Mouse (Mus musculus) thymus, adult 2 months (tissue): ENCODE measurements around the gene Ins2. TPM values are rescaled to one million over a fixed set of nuclear protein-coding genes. Genes with fewer than 3 reads are reported as not detected.

ENCODE experiments used
- DNase-seq: peaks from one replicate; pipeline ENCODE4 v3.0.0; 2021
- H3K27ac ChIP-seq: fragments of 200-500 bp; 2 replicates; pipeline ENCODE4 v1.5.1; 2012; ENCODE audit warnings: low read length, control low read depth; ENCODE audit not compliant: control insufficient read depth, insufficient read depth
- H3K27me3 ChIP-seq: fragments of 200-500 bp; 2 replicates; pipeline ENCODE4 v1.6.1; 2012; ENCODE audit warnings: mild to moderate bottlenecking, low read length, moderate library complexity, mixed read lengths; ENCODE audit not compliant: control insufficient read depth, insufficient read depth
- H3K36me3 ChIP-seq: fragments of 200-500 bp; 2 replicates; pipeline ENCODE4 v1.6.1; 2012; ENCODE audit warnings: mild to moderate bottlenecking, low read length, moderate library complexity; ENCODE audit not compliant: control insufficient read depth, insufficient read depth
- H3K4me1 ChIP-seq: fragments of 200-500 bp; replicated peaks from 2 replicates; pipeline ENCODE4 v1.6.1; 2012; ENCODE audit warnings: low read length; ENCODE audit not compliant: control insufficient read depth, insufficient read depth
- H3K4me3 ChIP-seq: fragments of 200-500 bp; 2 replicates; pipeline ENCODE4 v1.5.1; 2012; ENCODE audit warnings: mild to moderate bottlenecking, low read length, control low read depth, moderate library complexity; ENCODE audit not compliant: control insufficient read depth, insufficient read depth
- CTCF ChIP-seq: fragments of 200-500 bp; IDR thresholded peaks from 2 replicates; pipeline ENCODE4 v1.5.1; 2012; ENCODE audit warnings: mild to moderate bottlenecking, control low read depth, low read length, moderate library complexity, borderline replicate concordance; ENCODE audit not compliant: control insufficient read depth, poor library complexity, insufficient read depth; ENCODE audit errors: extremely low read depth
- POLR2A ChIP-seq: fragments of 200-500 bp; IDR thresholded peaks from 2 replicates; pipeline ENCODE4 v1.6.1; 2012; ENCODE audit warnings: mild to moderate bottlenecking, low read length, control low read depth, moderate library complexity; ENCODE audit not compliant: control insufficient read depth, poor library complexity, insufficient read depth; ENCODE audit errors: extremely low read depth
- WGBS: fragments of 180-500 bp; shearing (Covaris S2); methylation state at CpG from one replicate; pipeline ENCODE4 v1.1.7; 2018; 5-methylcytosine and 5-hydroxymethylcytosine counted together
- polyA plus RNA-seq: library from polyadenylated mRNA; depleted of rRNA; stranded (reverse); fragments of >200 nt; gene quantifications from 2 replicates; pipeline ENCODE4 v1.2.3, GENCODE M21; 2012; rRNA removed

Gene Ins2
- polyA plus RNA-seq: 4.2 and 6.6 TPM in 2 replicates

DNA sequence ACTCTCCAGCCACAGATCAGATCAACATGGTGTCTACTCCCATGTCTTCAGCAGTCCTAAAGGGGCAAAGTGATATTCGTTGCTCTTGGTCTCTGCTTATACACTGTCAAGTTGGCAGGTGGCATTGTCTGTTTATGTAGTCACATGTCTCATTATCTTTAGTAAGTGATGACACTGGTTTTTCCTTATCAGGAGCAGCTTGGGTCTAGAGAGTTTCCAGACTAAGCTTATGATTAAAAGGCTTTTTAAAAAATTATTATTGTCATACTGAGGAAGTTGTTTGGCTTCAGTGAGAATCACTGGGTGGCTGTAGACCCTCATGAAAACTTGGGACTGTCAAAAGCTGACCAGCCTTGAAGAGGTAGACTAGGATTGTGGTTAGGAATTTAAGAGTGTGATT lies at the start of gene Ins2:
Gene Ins2, minus strand, starts transcription at position 101 of the 400 bp plus-strand sequence.
- DNase-seq: no peak
- Histone ChIP-seq H3K4me3 (no peak within 1 kb of the TSS), H3K4me1 (peaks cover 9% of the 10 kb centered on the region), H3K27ac (no peak within 1 kb of the TSS), H3K36me3 (no peaks in the 10 kb centered on the region), H3K27me3 (no peaks in the 10 kb centered on the region)
- 78% methylated on average over 1 of the region's 1 CpGs for WGBS
- TF ChIP-seq POLR2A (no peak), CTCF (no peak)

DNA sequence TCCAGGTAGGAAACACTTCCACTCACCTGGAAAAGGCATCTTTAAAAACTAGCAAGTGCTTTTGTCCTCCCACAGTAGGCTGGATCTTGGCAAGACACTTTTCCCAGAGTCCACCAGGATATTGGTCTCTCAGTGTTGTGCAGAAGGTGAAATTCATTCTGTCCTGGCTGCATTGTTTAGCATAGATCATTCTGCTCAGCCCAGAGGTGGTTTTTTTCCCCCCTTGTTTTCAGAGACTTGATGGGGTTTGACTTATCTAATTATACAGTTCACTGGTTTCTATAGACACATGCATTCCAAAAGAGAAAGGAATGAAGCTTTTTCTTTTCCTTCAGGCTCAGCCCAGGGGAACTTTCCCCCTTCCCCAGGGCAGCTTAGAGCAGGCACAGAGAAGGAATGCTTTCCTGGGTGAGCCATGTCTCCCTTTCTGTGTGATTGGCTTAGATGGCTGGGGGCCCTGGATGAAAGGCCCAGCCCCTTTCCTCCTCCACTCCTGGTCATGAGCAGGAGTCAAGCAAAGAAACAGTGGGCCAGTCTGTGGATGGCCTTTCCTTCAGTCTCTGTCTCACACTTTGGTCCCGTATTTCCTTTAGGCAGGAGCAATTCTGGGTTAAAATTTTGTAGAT lies 49.6 kb upstream of the Ins2 start:
- Histone ChIP-seq H3K36me3 (no peaks in the 10 kb centered on the region), H3K4me3 (no peak overlapping the region), H3K4me1 (no peaks in the 10 kb centered on the region), H3K27ac (no peak overlapping the region), H3K27me3 (no peaks in the 10 kb centered on the region)
- WGBS: 83% methylated on average over 1 of the region's 1 CpGs
- TF ChIP-seq CTCF: no peak
- TF ChIP-seq POLR2A: no peak
- no peak for DNase-seq

DNA sequence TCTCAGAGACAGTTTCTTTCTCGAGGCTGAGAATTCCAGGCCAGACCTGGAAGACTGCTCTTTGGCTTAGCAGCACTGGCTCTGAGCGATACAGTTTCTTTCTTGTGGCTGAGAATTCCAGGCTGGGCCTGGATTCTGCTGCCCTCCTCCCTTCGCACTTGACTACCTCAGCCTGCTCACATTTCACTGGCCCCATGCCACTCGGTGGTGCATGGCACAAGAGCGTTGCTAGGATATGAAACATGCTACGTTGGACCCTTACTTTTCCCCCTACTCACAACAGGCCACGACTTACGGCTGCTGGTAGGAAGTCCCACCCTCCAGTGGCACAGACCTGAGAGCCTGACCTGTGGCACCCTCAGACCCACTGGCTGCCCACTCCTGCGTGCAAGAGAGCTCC lies 46.5 kb upstream of the Ins2 start:
- WGBS: 92% methylated on average over 9 of the region's 9 CpGs
- no peak for TF ChIP-seq CTCF
- no peak for TF ChIP-seq POLR2A
- Histone ChIP-seq H3K4me1 (no peaks in the 10 kb centered on the region), H3K36me3 (no peaks in the 10 kb centered on the region), H3K27me3 (no peaks in the 10 kb centered on the region), H3K4me3 (no peak overlapping the region), H3K27ac (no peak overlapping the region)
- DNase-seq: no peak

DNA sequence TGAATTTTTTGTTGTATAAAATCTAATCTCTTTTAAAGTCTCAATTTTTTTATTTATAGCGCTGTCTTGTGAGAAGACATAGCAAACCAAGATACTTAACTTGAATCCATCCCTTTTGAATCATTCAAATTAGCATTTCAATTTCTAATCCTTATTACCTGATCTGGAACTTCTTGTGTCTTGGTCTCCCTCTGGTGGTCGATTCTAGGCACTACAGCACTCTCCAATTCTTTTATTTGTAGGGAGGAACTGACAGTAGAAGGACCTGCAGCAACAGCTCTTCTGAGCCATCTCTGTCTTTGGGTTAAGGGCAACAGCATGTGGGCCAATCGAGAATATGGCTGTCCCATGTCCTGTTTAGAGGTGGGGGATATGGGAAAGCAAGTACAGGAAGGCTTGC lies 5.4 kb downstream of the Ins2 start:
- Histone ChIP-seq H3K36me3 (no peaks in the 10 kb centered on the region), H3K4me1 (0 out of 2 replicates have a peak, but pooled peaks cover 4% of the 10 kb centered on the region), H3K27ac (no peak overlapping the region), H3K27me3 (no peaks in the 10 kb centered on the region), H3K4me3 (no peak overlapping the region)
- DNase-seq: peak; percentile 30
- 10% methylated on average over 3 of the region's 3 CpGs for WGBS
- TF ChIP-seq CTCF: no peak
- no peak for TF ChIP-seq POLR2A

DNA sequence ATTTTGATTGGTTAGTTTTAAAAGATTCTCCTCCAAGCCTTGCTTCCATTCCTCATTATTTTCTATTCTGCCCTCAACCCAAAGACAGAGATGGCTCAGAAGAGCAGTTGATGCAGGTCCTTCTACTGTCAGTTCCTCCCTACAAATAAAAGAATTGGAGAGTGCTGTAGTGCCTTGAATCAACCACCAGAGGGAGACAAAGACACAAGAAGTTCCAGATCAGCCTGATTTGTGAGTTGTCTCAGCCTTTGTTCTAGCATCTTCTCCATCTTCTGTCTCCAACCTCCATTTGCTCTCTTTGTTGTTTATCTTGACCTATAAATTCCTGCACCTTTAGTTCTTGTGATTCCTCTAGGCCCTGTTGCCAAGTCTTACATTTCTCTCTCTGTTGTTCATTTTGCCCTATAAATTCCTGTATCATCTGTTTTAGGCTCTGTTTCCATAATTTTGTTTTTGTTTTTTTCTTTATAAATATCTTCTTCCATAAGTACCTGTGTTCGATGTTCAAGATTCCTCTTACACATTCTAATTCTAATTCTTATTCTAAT lies 6.2 kb downstream of the Ins2 start:
- 0 out of 2 replicates have a peak, but pooled peaks cover 4% of the 10 kb centered on the region for H3K4me1 ChIP-seq
- H3K27me3 ChIP-seq: no peaks in the 10 kb centered on the region
- H3K27ac ChIP-seq: no peak overlapping the region
- WGBS: 74% methylated on average over 1 of the region's 1 CpGs
- TF ChIP-seq CTCF (no peak), POLR2A (no peak)
- no peak overlapping the region for H3K4me3 ChIP-seq
- H3K36me3 ChIP-seq: no peaks in the 10 kb centered on the region
- peak; percentile 34 for DNase-seq

DNA sequence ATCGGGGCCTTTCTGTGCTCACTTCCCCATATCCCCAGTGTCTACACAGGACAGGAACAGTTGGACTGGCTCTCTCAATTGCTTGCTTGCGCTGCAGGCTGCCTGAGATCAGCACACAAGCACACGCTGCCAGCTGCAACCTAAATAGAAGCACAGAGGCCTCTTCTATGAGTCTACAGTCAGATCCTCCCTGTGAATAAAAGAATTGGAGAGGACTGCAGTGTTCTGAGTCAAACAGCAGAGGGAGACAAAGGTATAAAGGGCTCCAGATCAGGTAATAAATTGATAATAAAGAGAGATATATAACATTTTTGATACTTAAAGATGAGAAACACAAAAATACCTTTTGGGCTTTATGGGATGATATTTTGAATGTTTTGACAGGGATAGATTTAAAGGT lies 17.2 kb downstream of the Ins2 start:
- 64% methylated on average over 3 of the region's 3 CpGs for WGBS
- Histone ChIP-seq H3K27me3 (no peaks in the 10 kb centered on the region), H3K27ac (no peak overlapping the region), H3K4me3 (no peak overlapping the region), H3K4me1 (no peaks in the 10 kb centered on the region), H3K36me3 (no peaks in the 10 kb centered on the region)
- TF ChIP-seq CTCF: no peak
- TF ChIP-seq POLR2A: no peak
- no peak for DNase-seq

DNA sequence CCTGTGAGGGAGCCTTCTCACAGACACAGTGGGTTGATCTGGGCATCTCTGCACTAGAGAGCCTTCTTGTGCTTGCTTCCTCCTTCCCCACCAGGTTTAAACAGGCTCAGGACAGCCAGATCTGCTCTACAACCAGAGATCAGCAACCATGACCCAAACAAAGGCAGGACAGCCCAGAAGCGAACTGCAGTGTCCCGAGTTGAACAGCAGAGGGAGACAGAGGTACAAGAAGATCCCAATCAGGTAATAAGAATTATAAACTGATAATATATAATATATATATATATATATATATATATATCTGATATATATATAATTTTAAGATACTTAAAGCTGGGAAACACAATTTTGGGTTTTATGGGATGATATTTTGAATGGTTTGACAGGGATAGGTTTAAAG lies 22.5 kb downstream of the Ins2 start:
- Histone ChIP-seq H3K27me3 (no peaks in the 10 kb centered on the region), H3K27ac (no peak overlapping the region), H3K4me3 (no peak overlapping the region), H3K36me3 (no peaks in the 10 kb centered on the region), H3K4me1 (no peaks in the 10 kb centered on the region)
- TF ChIP-seq CTCF: no peak
- 3% methylated on average over 2 of the region's 2 CpGs for WGBS
- DNase-seq: peak; percentile 34
